Mouse (Mus musculus): ENCODE data around the gene Pla2g4d. TPM values are rescaled to one million over a fixed set of nuclear protein-coding genes. Genes with fewer than 3 reads are reported as not detected.

Pla2g4d gene
- polyA plus RNA-seq, 1 experiment from 2014 or later = 0.03 TPM

DNA sequence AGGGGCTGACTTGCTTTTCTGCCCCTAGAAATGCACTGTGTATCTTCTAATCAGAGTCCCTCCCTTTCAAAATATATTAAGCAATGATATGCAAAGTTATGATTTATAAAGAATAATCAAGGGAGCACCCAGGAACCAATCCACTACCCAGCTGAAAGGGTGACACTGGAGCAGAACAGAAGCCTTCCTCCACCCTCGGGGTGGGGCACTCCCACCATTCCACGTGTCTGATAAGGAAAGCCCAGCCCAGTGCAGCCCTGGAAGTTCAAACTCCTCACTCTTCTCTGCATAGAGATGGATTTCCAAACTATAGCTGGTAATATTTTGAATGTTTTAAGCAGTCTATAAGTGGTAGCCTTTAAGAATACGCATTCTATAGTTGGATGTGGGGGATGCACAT lies 57.4 kb downstream of the Pla2g4d start:
- no peak overlapping the region for H3K9ac ChIP-seq
- no peaks in the 10 kb centered on the region for H3K36me3 ChIP-seq
- H3K4me3 ChIP-seq = no peak overlapping the region
- no peaks in the 10 kb centered on the region for H3K27me3 ChIP-seq
- no peaks in the 10 kb centered on the region for H3K9me3 ChIP-seq (replicated peaks)
- ATAC-seq (replicated peaks; ENCODE audit: insufficient number of reproducible peaks, insufficient read depth, low FRiP score, low read depth) = no peak
- H3K4me2 ChIP-seq = no peak overlapping the region
- H3K27ac ChIP-seq = no peak overlapping the region
- peaks cover 9% of the 10 kb centered on the region for H3K4me1 ChIP-seq (replicated peaks)
- 36% methylated on average over 3 of the region's 3 CpGs for WGBS

Other genes starting within 250 kb of the Pla2g4d start
- gene Ehd4, start 134.6 kb downstream of the Pla2g4d start, polyA plus RNA-seq (2015; fragmentation: Nextera tagmentation; extraction: Ambion mirVana) = 164 and 188 TPM in 2 replicates
- 1.6 and 1.9 TPM in 2 replicates for gene Pla2g4e, start 43.9 kb downstream of the Pla2g4d start, polyA plus RNA-seq (2015; fragmentation: Nextera tagmentation; extraction: Ambion mirVana)
- 0.04 and 0.09 TPM in 2 replicates for gene Pla2g4f, start 25.0 kb upstream of the Pla2g4d start, polyA plus RNA-seq (2015; fragmentation: Nextera tagmentation; extraction: Ambion mirVana)
- 14.8 and 19.1 TPM in 2 replicates for gene Vps39, start 63.9 kb upstream of the Pla2g4d start, polyA plus RNA-seq (2015; fragmentation: Nextera tagmentation; extraction: Ambion mirVana)
- 9.0 and 9.9 TPM in 2 replicates for gene Ganc, start 114.7 kb upstream of the Pla2g4d start, polyA plus RNA-seq (2015; fragmentation: Nextera tagmentation; extraction: Ambion mirVana)
- gene Tmem87a, start 114.9 kb upstream of the Pla2g4d start, polyA plus RNA-seq (2015; fragmentation: Nextera tagmentation; extraction: Ambion mirVana) = 6.5 and 8.0 TPM in 2 replicates
- gene Capn3, start 166.8 kb upstream of the Pla2g4d start, polyA plus RNA-seq (2015; fragmentation: Nextera tagmentation; extraction: Ambion mirVana) = 3.0 and 3.7 TPM in 2 replicates